Mouse (Mus musculus): ENCODE measurements around the gene Fastk.

Gene Fastk

DNA sequence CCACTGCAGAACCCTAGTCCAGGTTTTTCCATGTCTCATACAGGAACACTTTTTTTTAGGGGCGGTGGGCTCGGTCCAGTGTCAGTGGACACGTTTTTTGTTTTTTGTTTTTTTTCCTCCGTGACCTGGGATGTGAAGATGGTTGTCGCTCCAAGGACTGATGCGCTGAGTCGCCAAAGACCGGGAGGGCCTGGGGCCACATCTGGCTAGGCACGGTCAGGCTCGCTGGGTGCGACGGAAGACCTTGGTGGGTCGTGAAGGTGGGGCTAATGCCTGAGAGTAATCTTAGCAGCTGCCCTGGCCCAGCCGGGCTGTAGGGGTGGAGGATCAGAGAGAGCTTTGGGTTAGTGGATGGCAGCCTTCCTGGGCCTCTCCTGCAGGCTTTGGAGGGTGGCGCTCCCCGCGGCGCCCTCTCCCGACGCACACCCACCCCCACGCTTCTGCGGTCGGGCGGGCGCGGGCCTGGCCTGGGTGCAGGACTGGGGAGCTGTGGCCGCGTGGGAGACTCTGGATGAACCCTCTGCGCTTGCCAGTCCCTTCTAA lies 7.7 kb upstream of the Fastk start:
- peak; percentile 21 for DNase-seq

DNA sequence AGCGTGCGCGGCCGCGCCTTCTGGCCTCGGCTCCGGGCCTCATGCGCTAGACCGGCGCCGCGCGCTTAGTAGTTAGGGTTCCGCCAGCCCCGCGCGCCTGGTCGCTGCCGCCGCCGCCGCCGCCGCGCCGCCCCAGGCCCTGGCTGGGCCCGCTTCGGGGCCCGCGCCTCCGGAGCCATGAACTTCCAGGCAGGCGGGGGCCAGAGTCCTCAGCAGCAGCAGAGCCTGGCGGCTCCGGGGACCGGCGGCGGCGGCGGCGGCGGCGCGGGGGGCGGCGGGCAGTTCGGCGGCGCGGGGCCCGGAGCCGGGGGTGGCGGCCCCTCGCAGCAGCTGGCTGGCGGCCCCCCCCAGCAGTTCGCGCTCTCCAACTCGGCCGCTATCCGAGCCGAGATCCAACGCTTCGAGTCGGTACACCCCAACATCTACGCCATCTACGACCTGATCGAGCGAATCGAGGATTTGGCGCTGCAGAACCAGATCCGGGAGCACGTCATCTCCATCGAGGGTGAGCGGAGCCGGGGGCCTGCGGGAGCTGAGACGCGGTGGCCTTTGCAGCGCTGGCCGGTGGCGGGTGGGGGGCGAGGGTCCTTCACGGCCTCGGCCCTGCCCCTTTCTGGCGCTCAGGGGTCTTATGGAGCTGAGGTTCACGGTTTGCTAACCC lies 7.1 kb upstream of the Fastk start, which contains the start of gene Agap3:
Gene Agap3, plus strand, starts transcription at position 148 of the 661 bp plus-strand sequence.
- DNase-seq = peak; percentile 37

- peak; percentile 90 for DNase-seq
Observed at GRCm38 (mm10) chr5:24451264-24452029, 6.4 kb upstream of the Fastk start.

GRCm38 (mm10) chr5:24447624-24448298 lies 2.7 kb upstream of the Fastk start, which contains the start of gene Tmub1:
TSS of gene Tmub1 (minus strand) at chr5:24447854.
- peak; percentile 82 for DNase-seq

GRCm38 (mm10) chr5:24446630-24447029 lies 1.5 kb upstream of the Fastk start:
- no peak for DNase-seq

GRCm38 (mm10) chr5:24445428-24446080 lies 467 bp upstream of the Fastk start:
- no peak for DNase-seq

DNA sequence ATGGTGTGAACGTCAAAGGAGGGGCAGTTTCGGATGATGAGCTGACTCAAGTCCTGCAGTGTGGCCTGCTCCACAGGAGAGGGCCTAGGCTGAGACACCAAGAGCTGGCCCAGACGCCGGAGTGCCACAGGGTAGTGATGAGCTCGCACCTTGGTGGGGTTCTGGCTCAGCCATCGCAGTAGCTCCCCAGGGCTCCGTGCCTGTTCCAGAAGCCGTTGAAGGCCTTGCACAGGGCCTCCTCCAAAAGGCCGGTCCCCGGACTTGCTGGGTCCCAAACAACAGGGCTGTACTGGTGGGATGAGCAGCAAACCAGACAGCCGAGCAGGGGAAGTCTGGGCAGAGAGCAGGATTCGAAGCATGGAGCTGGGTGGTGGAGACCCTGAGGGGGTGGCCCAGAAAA lies 1.2 kb downstream of the Fastk start:
- DNase-seq = no peak

- DNase-seq = no peak
Observed at GRCm38 (mm10) chr5:24443204-24443603, 1.9 kb downstream of the Fastk start.

- no peak for DNase-seq
Observed at GRCm38 (mm10) chr5:24442029-24442428, 3.1 kb downstream of the Fastk start.

GRCm38 (mm10) chr5:24441187-24441586 lies 3.9 kb downstream of the Fastk start:
- no peak for DNase-seq

DNA sequence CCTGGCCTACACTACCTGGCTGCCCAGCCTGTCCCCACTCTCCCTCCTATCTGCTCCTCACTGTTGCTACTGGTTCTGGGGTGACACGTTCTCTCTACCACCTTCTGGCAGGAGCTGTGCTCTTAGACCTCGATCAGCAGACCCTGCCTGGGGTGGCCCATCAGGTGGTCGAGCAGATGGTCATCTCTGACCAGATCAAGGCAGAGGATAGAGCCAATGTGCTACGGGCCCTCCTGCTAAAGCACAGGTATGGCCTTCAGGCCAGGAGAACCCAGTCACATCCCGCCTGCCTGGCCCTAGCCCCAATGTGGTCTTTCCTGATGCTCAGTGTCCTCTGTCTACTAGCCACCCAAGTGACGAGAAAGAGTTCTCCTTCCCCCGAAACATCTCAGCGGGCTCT lies 11.1 kb downstream of the Fastk start:
- no peak for DNase-seq

DNA sequence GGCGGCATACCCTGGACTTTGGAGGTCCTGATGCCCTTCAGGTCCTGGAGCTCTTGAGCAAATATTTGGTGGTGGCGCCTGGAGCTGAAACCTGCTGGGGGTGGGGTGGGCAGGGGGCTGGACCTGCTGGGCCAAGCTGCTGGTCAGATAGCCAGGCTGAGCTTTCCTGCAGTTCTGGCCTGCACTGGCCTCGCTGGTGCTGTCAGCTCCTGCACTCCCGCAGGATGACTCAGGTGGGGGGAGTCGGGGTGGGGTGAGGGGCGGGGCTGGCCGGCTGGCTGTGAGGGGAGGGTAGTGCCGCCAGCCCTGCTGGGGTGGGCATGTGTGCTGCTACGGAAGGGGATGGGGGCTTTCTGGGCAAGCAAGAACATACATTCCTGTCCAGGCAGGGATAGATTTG lies 16.5 kb downstream of the Fastk start:
- DNase-seq = no peak

DNA sequence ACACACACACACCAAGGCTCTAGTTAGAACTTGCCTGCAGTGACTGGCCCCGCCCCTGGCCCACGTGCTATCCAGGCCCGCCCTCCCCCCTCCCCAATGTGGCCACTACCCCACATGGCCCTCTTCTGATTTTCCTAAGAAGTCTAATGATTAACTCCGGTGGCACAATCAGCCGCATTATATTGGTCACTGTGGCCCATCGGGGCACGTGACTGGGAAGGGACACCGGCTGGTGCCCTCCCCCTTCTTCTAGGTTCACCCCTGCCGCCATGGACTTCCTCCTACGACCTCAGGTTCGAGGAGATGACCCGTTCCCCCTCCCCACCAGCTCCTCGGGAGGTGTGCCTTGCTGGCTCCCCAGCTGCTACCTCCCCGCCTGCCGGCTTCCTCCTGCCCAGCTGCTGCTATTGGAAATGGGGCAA lies 17.1 kb downstream of the Fastk start:
- DNase-seq = peak; percentile 30

DNA sequence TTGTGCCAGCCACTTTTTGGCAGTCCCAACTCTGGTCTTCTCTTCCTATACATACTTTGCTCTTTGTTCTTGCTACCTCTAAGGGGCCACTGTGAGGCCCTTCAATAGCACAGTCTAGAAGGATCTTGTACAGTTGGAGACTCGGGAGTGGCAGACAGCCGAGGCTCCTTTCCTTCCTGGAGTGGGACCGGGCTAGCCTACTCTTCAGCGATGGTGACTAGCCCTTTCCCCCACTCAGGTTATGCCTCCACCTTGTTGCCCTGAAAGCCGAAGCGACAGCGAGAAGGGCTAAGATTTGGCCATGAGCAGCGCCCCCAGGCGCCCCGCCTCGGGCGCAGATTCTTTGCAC lies 17.8 kb downstream of the Fastk start:
- no peak for DNase-seq

- no peak for DNase-seq
Observed at GRCm38 (mm10) chr5:24426556-24427284, 18.4 kb downstream of the Fastk start.

- DNase-seq = no peak
Observed at GRCm38 (mm10) chr5:24426037-24426432, 19.1 kb downstream of the Fastk start.

- peak; percentile 56 for DNase-seq
Observed at GRCm38 (mm10) chr5:24425421-24426036, 19.6 kb downstream of the Fastk start.

DNA sequence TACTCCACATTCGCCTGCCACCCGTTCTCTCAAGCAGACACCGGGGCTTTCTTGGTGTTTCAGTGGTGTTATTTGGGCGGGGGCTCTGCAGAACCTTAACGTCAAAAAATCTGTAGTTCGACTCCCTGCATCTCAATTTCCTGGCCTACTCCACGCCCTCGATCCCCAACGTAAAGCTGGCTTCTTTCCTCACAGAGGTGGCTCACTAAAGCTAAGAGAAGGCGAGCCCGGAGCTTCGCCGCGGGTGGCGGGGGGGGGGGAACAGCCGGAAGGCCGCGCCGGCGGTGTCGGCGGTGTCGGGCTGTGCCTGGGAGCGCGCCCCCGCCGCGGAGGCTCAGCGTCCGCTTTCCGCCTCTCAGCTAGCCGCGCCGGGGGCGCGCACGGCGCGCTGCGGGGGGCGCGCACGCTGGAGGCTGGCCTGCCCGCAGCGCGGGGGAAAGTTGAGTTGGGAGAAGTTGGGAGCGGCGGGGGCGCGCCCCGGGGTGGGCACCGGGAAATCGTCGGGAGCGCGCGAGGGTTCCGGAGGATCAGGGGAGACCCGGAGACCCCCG lies 20.2 kb downstream of the Fastk start:
- peak; percentile 86 for DNase-seq

- peak; percentile 42 for DNase-seq
Observed at GRCm38 (mm10) chr5:24424004-24424781, 20.9 kb downstream of the Fastk start.

GRCm38 (mm10) chr5:24423129-24424003 lies 21.7 kb downstream of the Fastk start, which contains the start of the genes Cdk5 and Slc4a2:
TSS of gene Cdk5 (minus strand) at chr5:24423530.
TSS of gene Slc4a2 (plus strand) at chr5:24423837.
- peak; percentile 98 for DNase-seq
